Mouse (Mus musculus): ENCODE data around the gene Tmprss11f.

- TF ChIP-seq POLR2A (IDR thresholded peaks at IDR 0.05; ENCODE audit: control insufficient read depth, extremely low read depth, insufficient read depth, low read length, poor library complexity), result no peak
- TF ChIP-seq CTCF (IDR thresholded peaks at IDR 0.05; ENCODE audit: borderline replicate concordance, control insufficient read depth, extremely low read depth, insufficient read depth, low read length, poor library complexity), result no peak
These were observed 150.2 kb downstream of the Tmprss11f start for GRCm38 (mm10) chr5:86482031-86482430.
